Mouse (Mus musculus): ENCODE results near the gene Sash1.

DNA sequence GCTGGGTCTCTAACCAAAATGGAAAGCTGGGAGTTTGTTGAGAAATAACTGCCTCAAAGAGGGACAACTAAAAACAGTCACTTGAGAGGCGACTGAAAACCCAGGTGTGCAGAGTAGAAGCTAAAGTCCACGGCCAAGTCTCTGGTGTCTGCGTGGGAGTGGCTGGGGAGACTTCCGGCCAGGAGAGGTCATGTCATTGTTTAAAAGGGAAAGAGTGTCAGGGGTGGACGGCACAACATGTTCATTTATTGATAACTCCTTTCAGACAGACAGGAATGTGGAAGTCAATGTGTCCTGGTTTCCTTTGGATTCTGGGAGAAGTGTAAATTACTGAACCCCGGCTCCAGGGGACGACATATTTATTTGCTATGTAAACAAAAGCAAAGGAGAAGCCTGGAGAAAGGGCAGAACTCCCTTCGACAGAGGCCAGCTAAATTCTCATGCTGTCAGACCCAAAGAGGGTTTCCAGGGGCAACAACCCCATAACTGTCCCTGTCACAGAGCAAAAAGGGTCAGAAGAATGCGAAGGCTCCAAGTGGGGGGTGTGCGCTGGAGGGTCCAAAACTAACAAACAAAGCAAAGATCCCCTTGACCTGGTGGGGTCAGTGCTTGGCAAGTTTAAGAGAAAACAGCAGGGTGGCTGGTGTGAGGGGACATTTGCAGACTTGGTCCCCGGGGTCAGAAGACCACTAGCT, 100.3 kb downstream of the Sash1 start:
- TF ChIP-seq POLR2A (IDR thresholded peaks at IDR 0.05; ENCODE audit: extremely low read depth, insufficient read depth, low read length), result no peak
- TF ChIP-seq CTCF (IDR thresholded peaks at IDR 0.05; ENCODE audit: extremely low read depth, insufficient read depth, low read length), result no peak

All from cortical plate, adult 2 months (tissue).